Mouse (Mus musculus) hindbrain, embryonic 13.5 days (tissue): ENCODE data around the gene Spata20. TPM values are rescaled to one million over a fixed set of nuclear protein-coding genes. Genes with fewer than 3 reads are reported as not detected.

Experiments
- ATAC-seq: fragments of 200-750 bp; cut with Nextera tagmentation; 2 replicates; pipeline ENCODE4 v1.8.0; 2017; ENCODE audit warnings: moderate TSS enrichment; ENCODE audit not compliant: low FRiP score
- H3K27ac ChIP-seq: fragments of 300-500 bp; sonication (generic); 2 replicates; pipeline ENCODE4 v1.5.1; 2015; ENCODE audit warnings: inconsistent platforms, mild to moderate bottlenecking, moderate library complexity
- H3K27me3 ChIP-seq: fragments of 300-500 bp; sonication (generic); 2 replicates; pipeline ENCODE4 v1.6.1; 2015; ENCODE audit warnings: mild to moderate bottlenecking, inconsistent platforms
- H3K36me3 ChIP-seq: fragments of 300-500 bp; sonication (generic); 2 replicates; pipeline ENCODE4 v1.6.1; 2015; ENCODE audit warnings: mild to moderate bottlenecking, inconsistent platforms
- H3K4me1 ChIP-seq: fragments of 300-500 bp; sonication (generic); replicated peaks from 2 replicates; pipeline ENCODE4 v1.6.1; 2015; ENCODE audit warnings: inconsistent platforms
- H3K4me2 ChIP-seq: fragments of 300-500 bp; sonication (generic); 2 replicates; pipeline ENCODE4 v1.6.1; 2015; ENCODE audit warnings: inconsistent platforms, mild to moderate bottlenecking, moderate library complexity
- H3K4me3 ChIP-seq: fragments of 300-500 bp; sonication (generic); 2 replicates; pipeline ENCODE4 v1.5.1; 2015; ENCODE audit warnings: mild to moderate bottlenecking, inconsistent platforms
- H3K9ac ChIP-seq: fragments of 300-500 bp; sonication (generic); 2 replicates; pipeline ENCODE4 v1.6.1; 2015; ENCODE audit warnings: mild to moderate bottlenecking, inconsistent platforms
- H3K9me3 ChIP-seq: fragments of 300-500 bp; sonication (generic); 2 replicates; pipeline ENCODE4 v1.6.1; 2016; ENCODE audit warnings: inconsistent platforms
- WGBS: fragments of 180-500 bp; shearing (Covaris S2); methylation state at CpG from one replicate; pipeline ENCODE4 v1.1.7; 2015; 5-methylcytosine and 5-hydroxymethylcytosine counted together
- polyA plus RNA-seq: library from polyadenylated mRNA; unstranded; fragments of >200 nt; fragmentation: Nextera tagmentation; extraction: Ambion mirVana; gene quantifications from 2 replicates; pipeline ENCODE4 v1.2.1, GENCODE M21; 2015

Gene Spata20
- polyA plus RNA-seq, 1 experiment from 2014 or later: 0.56 TPM

GRCm38 (mm10) chr11:94480382-94480781, 5.6 kb downstream of the Spata20 start:
- no peak for ATAC-seq
- H3K27me3 ChIP-seq: peaks cover 38% of the 10 kb centered on the region

GRCm38 (mm10) chr11:94477651-94478050, 8.3 kb downstream of the Spata20 start:
- no peak overlapping the region for H3K9ac ChIP-seq
- no peak overlapping the region for H3K4me2 ChIP-seq
- H3K4me3 ChIP-seq: no peak overlapping the region
- no peak overlapping the region for H3K27ac ChIP-seq
- H3K36me3 ChIP-seq: no peaks in the 10 kb centered on the region
- H3K9me3 ChIP-seq: no peaks in the 10 kb centered on the region
- no peak for ATAC-seq
- H3K27me3 ChIP-seq: peaks cover 35% of the 10 kb centered on the region
- WGBS: 76% methylated on average over 6 of the region's 6 CpGs
- peaks cover 31% of the 10 kb centered on the region for H3K4me1 ChIP-seq

More at GRCm38 (mm10) chr11:94480382-94480781, 5.6 kb downstream of the Spata20 start:
- no peaks in the 10 kb centered on the region for H3K9me3 ChIP-seq
- peaks cover 10% of the 10 kb centered on the region for H3K4me1 ChIP-seq
- no peaks in the 10 kb centered on the region for H3K36me3 ChIP-seq
- H3K9ac ChIP-seq: no peak overlapping the region
- H3K4me3 ChIP-seq: no peak overlapping the region
- no peak overlapping the region for H3K4me2 ChIP-seq
- WGBS: 81% methylated on average over 9 of the region's 9 CpGs
- no peak overlapping the region for H3K27ac ChIP-seq

GRCm38 (mm10) chr11:94475722-94476121, 10.3 kb downstream of the Spata20 start:
- no peaks in the 10 kb centered on the region for H3K36me3 ChIP-seq

GRCm38 (mm10) chr11:94474544-94474910, 11.5 kb downstream of the Spata20 start:
- no peaks in the 10 kb centered on the region for H3K9me3 ChIP-seq
- peaks cover 62% of the 10 kb centered on the region for H3K4me1 ChIP-seq
- peak overlapping the region; percentile 93 for H3K4me3 ChIP-seq
- no peak overlapping the region for H3K27ac ChIP-seq
- peak overlapping the region; percentile 94 for H3K4me2 ChIP-seq
- no peak overlapping the region for H3K9ac ChIP-seq
- H3K36me3 ChIP-seq: no peaks in the 10 kb centered on the region
- ATAC-seq: peak; percentile 28; the same call in 1 of the 2 replicates
- WGBS: 2% methylated on average over 11 of the region's 11 CpGs
- peaks cover 32% of the 10 kb centered on the region for H3K27me3 ChIP-seq

More at GRCm38 (mm10) chr11:94475722-94476121, 10.3 kb downstream of the Spata20 start:
- Histone ChIP-seq H3K27me3 (peaks cover 32% of the 10 kb centered on the region), H3K27ac (no peak overlapping the region), H3K4me1 (peaks cover 50% of the 10 kb centered on the region), H3K9ac (no peak overlapping the region), H3K9me3 (no peaks in the 10 kb centered on the region), H3K4me3 (no peak overlapping the region), H3K4me2 (peak overlapping the region; percentile 4; the same call in 1 of the 2 replicates)
- WGBS: 10% methylated on average over 11 of the region's 11 CpGs
- no peak for ATAC-seq

- under 1% methylated on average over 39 of the region's 71 CpGs for WGBS
- Histone ChIP-seq H3K4me1 (peaks cover 68% of the 10 kb centered on the region), H3K9ac (peak within 1 kb of the TSS; percentile 98), H3K4me2 (peak within 1 kb of the TSS; percentile 94), H3K4me3 (peak within 1 kb of the TSS; percentile 93), H3K27me3 (peaks cover 32% of the 10 kb centered on the region), H3K27ac (peak within 1 kb of the TSS; percentile 97), H3K36me3 (no peaks in the 10 kb centered on the region), H3K9me3 (no peaks in the 10 kb centered on the region)
- peak; percentile 83 for ATAC-seq
These were observed 12.1 kb downstream of the Spata20 start, which contains the start of gene Cacna1g for GRCm38 (mm10) chr11:94473707-94474543. Cacna1g (minus strand) TSS chr11:94474198.

- Histone ChIP-seq H3K4me2 (peak overlapping the region; percentile 94), H3K36me3 (no peaks in the 10 kb centered on the region), H3K9ac (peak overlapping the region; percentile 98), H3K4me3 (peak overlapping the region; percentile 93), H3K9me3 (no peaks in the 10 kb centered on the region), H3K4me1 (peaks cover 77% of the 10 kb centered on the region), H3K27ac (peak overlapping the region; percentile 97), H3K27me3 (peaks cover 26% of the 10 kb centered on the region)
- ATAC-seq: peak; percentile 15; the same call in 1 of the 2 replicates
- under 1% methylated on average over 50 of the region's 52 CpGs for WGBS
These were observed 12.9 kb downstream of the Spata20 start for GRCm38 (mm10) chr11:94472916-94473706.

GRCm38 (mm10) chr11:94472585-94472915, 13.4 kb downstream of the Spata20 start:
- ATAC-seq: no peak
- Histone ChIP-seq H3K4me1 (peaks cover 82% of the 10 kb centered on the region), H3K9me3 (no peaks in the 10 kb centered on the region), H3K36me3 (no peaks in the 10 kb centered on the region), H3K27ac (peak overlapping the region; percentile 97), H3K9ac (peak overlapping the region; percentile 98), H3K4me2 (peak overlapping the region; percentile 94), H3K27me3 (peaks cover 23% of the 10 kb centered on the region), H3K4me3 (peak overlapping the region; percentile 93)
- WGBS: under 1% methylated on average over 15 of the region's 15 CpGs

GRCm38 (mm10) chr11:94471740-94472584, 14.0 kb downstream of the Spata20 start:
- Histone ChIP-seq H3K9ac (peak overlapping the region; percentile 98), H3K4me2 (peak overlapping the region; percentile 94), H3K36me3 (no peaks in the 10 kb centered on the region), H3K27me3 (peaks cover 17% of the 10 kb centered on the region), H3K9me3 (no peaks in the 10 kb centered on the region), H3K27ac (peak overlapping the region; percentile 97), H3K4me3 (peak overlapping the region; percentile 93), H3K4me1 (peaks cover 88% of the 10 kb centered on the region)
- WGBS: 2% methylated on average over 17 of the region's 17 CpGs
- ATAC-seq: no peak

- Histone ChIP-seq H3K27ac (peak overlapping the region; percentile 97), H3K9me3 (no peaks in the 10 kb centered on the region), H3K9ac (peak overlapping the region; percentile 98; the same call in 1 of the 2 replicates), H3K27me3 (peaks cover 7% of the 10 kb centered on the region; the same call in 1 of the 2 replicates), H3K4me2 (peak overlapping the region; percentile 94), H3K4me1 (peaks cover 93% of the 10 kb centered on the region), H3K4me3 (peak overlapping the region; percentile 93; the same call in 1 of the 2 replicates), H3K36me3 (no peaks in the 10 kb centered on the region)
- no peak for ATAC-seq
- 20% methylated on average over 7 of the region's 7 CpGs for WGBS
These were observed 15.6 kb downstream of the Spata20 start for GRCm38 (mm10) chr11:94470391-94470790.

GRCm38 (mm10) chr11:94469136-94470064, 16.6 kb downstream of the Spata20 start:
- peak overlapping the region; percentile 63 for H3K9ac ChIP-seq
- peaks cover 93% of the 10 kb centered on the region for H3K4me1 ChIP-seq
- H3K9me3 ChIP-seq: no peaks in the 10 kb centered on the region
- 7% methylated on average over 7 of the region's 9 CpGs for WGBS
- ATAC-seq: no peak
- no peaks in the 10 kb centered on the region for H3K27me3 ChIP-seq
- H3K36me3 ChIP-seq: no peaks in the 10 kb centered on the region
- H3K4me2 ChIP-seq: peak overlapping the region; percentile 94
- H3K4me3 ChIP-seq: peak overlapping the region; percentile 9; the same call in 1 of the 2 replicates
- peak overlapping the region; percentile 97 for H3K27ac ChIP-seq
